Mouse (Mus musculus) stomach, embryonic 16.5 days (tissue): Measurements from ENCODE around the gene Fam160b1. TPM values are rescaled to one million over a fixed set of nuclear protein-coding genes. Genes with fewer than 3 reads are reported as not detected.

Experiments used
- ATAC-seq: fragments of 200-750 bp; cut with Nextera tagmentation; 2 replicates; pipeline ENCODE4 v1.8.0; 2017; ENCODE audit warnings: moderate number of reproducible peaks, moderate TSS enrichment; ENCODE audit not compliant: insufficient read depth, low FRiP score
- H3K27ac ChIP-seq: fragments of 300-500 bp; sonication (generic); 2 replicates; pipeline ENCODE4 v1.5.1; 2014; ENCODE audit warnings: low read length
- H3K27me3 ChIP-seq: fragments of 300-500 bp; sonication (generic); 2 replicates; pipeline ENCODE4 v1.6.1; 2014; ENCODE audit warnings: low read length, control low read depth, mixed read lengths; ENCODE audit not compliant: control insufficient read depth, insufficient read depth
- H3K36me3 ChIP-seq: fragments of 300-500 bp; sonication (generic); 2 replicates; pipeline ENCODE4 v1.6.1; 2014; ENCODE audit warnings: low read length; ENCODE audit not compliant: control insufficient read depth, insufficient read depth
- H3K4me1 ChIP-seq: fragments of 300-500 bp; sonication (generic); 2 replicates; pipeline ENCODE4 v1.6.1; 2014; ENCODE audit warnings: low read length, control low read depth, mixed read lengths; ENCODE audit not compliant: control insufficient read depth, insufficient read depth
- H3K4me2 ChIP-seq: fragments of 300-500 bp; sonication (generic); 2 replicates; pipeline ENCODE4 v1.6.1; 2014; ENCODE audit warnings: low read depth, low read length, mixed read lengths
- H3K4me3 ChIP-seq: fragments of 300-500 bp; sonication (generic); replicated peaks from 2 replicates; pipeline ENCODE4 v1.5.1; 2014; ENCODE audit warnings: mild to moderate bottlenecking, low read length
- H3K9ac ChIP-seq: fragments of 300-500 bp; sonication (generic); 2 replicates; pipeline ENCODE4 v1.6.1; 2014; ENCODE audit warnings: low read length
- H3K9me3 ChIP-seq: fragments of 300-500 bp; sonication (generic); replicated peaks from 2 replicates; pipeline ENCODE4 v1.6.1; 2016; ENCODE audit warnings: low read length, control low read depth; ENCODE audit not compliant: control insufficient read depth
- WGBS: fragments of 180-500 bp; shearing (Covaris S2); extraction: QIAGEN DNeasy Blood & Tissue Kit; methylation state at CpG from one replicate; pipeline ENCODE4 v1.1.7; 2014; 5-methylcytosine and 5-hydroxymethylcytosine counted together
- polyA plus RNA-seq: library from polyadenylated mRNA; unstranded; fragments of >200 nt; fragmentation: Nextera tagmentation; extraction: Ambion mirVana; gene quantifications from 2 replicates; pipeline ENCODE4 v1.2.1, GENCODE M21; 2015

Fam160b1 gene
- polyA plus RNA-seq, 1 experiment from 2014 or later, result 11.6 TPM

GRCm38 (mm10) chr19:57367849-57368387 lies 7.4 kb downstream of the Fam160b1 start:
- Histone ChIP-seq H3K36me3 (0 out of 2 replicates have a peak, but pooled peaks cover 4% of the 10 kb centered on the region), H3K9me3 (no peaks in the 10 kb centered on the region), H3K27ac (peak overlapping the region; percentile 21; the same call in 1 of the 2 replicates), H3K4me1 (peaks cover 45% of the 10 kb centered on the region), H3K4me3 (no peak overlapping the region), H3K27me3 (no peaks in the 10 kb centered on the region), H3K4me2 (no peak overlapping the region), H3K9ac (no peak overlapping the region)
- 70% methylated on average over 11 of the region's 11 CpGs for WGBS
- no peak for ATAC-seq

DNA sequence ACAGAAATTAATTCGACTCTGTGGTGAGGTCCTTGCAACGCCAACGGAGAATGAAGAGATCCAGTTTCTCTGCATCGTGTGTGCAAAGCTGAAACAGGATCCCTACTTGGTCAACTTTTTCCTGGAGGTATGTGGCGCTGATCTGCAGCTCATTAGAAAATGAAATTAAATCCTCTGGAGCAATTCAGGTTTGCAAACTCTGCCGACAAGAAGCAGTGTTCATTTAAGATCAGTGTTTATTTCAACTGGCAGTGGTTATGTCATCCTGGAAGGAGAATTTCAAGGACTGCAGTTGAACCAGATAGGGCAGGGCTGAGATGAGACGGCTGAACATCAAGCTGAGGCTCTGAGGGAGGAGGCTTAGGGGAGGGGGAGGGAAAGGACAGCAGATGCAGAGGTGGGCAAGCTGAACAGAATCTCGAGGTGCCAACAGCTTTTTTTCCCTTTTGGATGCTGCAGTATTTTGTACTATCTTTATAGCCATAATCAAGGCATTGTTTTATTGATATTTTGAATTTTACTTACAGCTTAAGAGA lies 12.9 kb downstream of the Fam160b1 start:
- peaks cover 37% of the 10 kb centered on the region for H3K36me3 ChIP-seq
- H3K9me3 ChIP-seq, result no peaks in the 10 kb centered on the region
- no peak for ATAC-seq
- H3K4me2 ChIP-seq, result no peak overlapping the region
- H3K4me1 ChIP-seq, result no peaks in the 10 kb centered on the region
- H3K27ac ChIP-seq, result no peak overlapping the region
- no peak overlapping the region for H3K4me3 ChIP-seq
- H3K27me3 ChIP-seq, result no peaks in the 10 kb centered on the region
- 72% methylated on average over 8 of the region's 8 CpGs for WGBS
- no peak overlapping the region for H3K9ac ChIP-seq

DNA sequence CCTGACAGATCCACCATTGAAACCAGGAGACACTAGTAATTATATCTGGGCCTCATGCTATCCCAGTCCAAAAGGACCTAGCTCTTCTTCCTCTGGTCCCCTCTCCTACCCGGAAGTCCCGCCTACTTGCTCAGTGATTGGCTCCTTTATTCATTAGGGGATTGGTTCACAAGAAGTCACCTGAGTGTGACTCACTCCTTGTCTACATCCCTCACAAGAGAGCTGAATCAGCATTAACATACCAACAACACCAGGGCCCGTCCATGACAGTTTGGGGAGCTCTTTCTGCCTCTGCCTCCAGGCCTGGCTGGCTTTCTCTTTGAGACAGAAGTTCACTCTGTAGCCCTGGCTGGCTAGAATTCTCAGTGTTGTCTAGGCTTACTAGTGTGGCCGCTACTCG lies 14.7 kb downstream of the Fam160b1 start:
- WGBS, result 86% methylated on average over 5 of the region's 5 CpGs
- no peak for ATAC-seq
- Histone ChIP-seq H3K4me1 (no peaks in the 10 kb centered on the region), H3K9ac (no peak overlapping the region), H3K27me3 (no peaks in the 10 kb centered on the region), H3K36me3 (peaks cover 47% of the 10 kb centered on the region), H3K27ac (no peak overlapping the region), H3K9me3 (no peaks in the 10 kb centered on the region), H3K4me2 (no peak overlapping the region), H3K4me3 (no peak overlapping the region)

- no peaks in the 10 kb centered on the region for H3K27me3 ChIP-seq
- no peak overlapping the region for H3K9ac ChIP-seq
- H3K9me3 ChIP-seq, result no peaks in the 10 kb centered on the region
- 91% methylated on average over 11 of the region's 11 CpGs for WGBS
- H3K4me1 ChIP-seq, result no peaks in the 10 kb centered on the region
- no peak overlapping the region for H3K4me3 ChIP-seq
- H3K27ac ChIP-seq, result no peak overlapping the region
- H3K4me2 ChIP-seq, result no peak overlapping the region
- peaks cover 52% of the 10 kb centered on the region for H3K36me3 ChIP-seq
- ATAC-seq, result no peak
Measured at GRCm38 (mm10) chr19:57375746-57376145, 15.3 kb downstream of the Fam160b1 start.

DNA sequence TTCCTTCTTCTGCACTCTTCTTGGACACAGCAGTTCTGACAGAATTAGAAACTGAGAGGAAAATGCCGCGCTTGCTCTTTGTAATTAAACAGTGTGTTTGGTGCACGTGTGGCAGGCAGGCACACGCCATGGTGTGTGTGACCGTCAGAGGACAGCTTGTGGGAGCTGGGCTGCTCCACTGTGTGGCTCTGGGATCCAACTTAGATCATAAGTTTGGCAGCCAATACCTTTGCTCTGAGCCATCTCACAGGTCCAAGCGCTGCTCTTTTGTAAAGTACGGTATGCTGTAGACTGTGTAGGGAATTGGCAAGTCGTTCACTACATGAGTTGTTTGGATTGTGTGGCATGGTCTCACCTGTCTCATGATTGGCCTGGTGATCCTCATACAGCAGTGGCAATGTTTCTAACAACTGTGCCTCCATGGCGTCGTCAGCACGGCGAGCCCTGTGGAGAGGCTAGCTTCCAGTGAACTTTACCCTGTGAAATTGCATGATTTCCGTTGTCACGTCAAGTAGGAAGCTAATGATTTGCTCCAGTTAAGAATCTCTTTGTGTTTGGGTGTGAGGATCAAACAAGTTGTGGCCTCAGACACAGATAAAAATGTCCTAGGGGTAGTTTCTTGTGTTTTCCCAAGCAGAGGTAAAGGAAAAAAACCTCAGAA lies 16.7 kb downstream of the Fam160b1 start:
- ATAC-seq, result no peak

GRCm38 (mm10) chr19:57386176-57386693 lies 25.8 kb downstream of the Fam160b1 start:
- no peaks in the 10 kb centered on the region for H3K4me1 ChIP-seq
- H3K36me3 ChIP-seq, result peaks cover 63% of the 10 kb centered on the region
- no peaks in the 10 kb centered on the region for H3K27me3 ChIP-seq
- no peaks in the 10 kb centered on the region for H3K9me3 ChIP-seq
- 92% methylated on average over 17 of the region's 17 CpGs for WGBS
- no peak overlapping the region for H3K27ac ChIP-seq
- H3K9ac ChIP-seq, result no peak overlapping the region
- H3K4me3 ChIP-seq, result no peak overlapping the region
- no peak overlapping the region for H3K4me2 ChIP-seq
- ATAC-seq, result no peak

More for the DNA sequence above, 16.7 kb downstream of the Fam160b1 start:
- Histone ChIP-seq H3K36me3 (peaks cover 59% of the 10 kb centered on the region), H3K9me3 (no peaks in the 10 kb centered on the region), H3K4me2 (no peak overlapping the region), H3K4me1 (no peaks in the 10 kb centered on the region), H3K4me3 (no peak overlapping the region), H3K27ac (no peak overlapping the region), H3K9ac (no peak overlapping the region), H3K27me3 (no peaks in the 10 kb centered on the region)
- WGBS, result 85% methylated on average over 14 of the region's 14 CpGs

DNA sequence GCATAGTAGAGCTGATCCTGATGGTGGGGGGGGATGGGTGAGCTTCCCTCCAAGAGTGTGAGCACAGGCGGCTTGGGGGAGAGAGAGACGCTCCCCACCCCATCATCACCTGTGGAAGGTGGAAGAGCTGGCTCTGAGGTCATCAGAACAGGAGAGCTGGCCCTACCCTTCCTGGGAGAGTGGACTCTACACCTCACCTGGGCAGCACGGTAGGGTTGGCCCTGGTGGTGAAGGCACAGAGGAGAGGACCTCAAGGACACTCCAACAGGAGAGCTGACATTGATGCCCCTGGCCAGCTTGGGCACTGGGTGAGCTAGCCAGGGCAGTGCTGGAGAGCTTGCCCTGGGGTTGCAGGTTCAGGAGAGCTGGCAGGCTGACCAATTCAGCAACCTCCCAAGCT lies 31.1 kb downstream of the Fam160b1 start:
- H3K9me3 ChIP-seq, result no peaks in the 10 kb centered on the region
- WGBS, result 87% methylated on average over 3 of the region's 3 CpGs
- H3K36me3 ChIP-seq, result peaks cover 27% of the 10 kb centered on the region
- H3K4me1 ChIP-seq, result no peaks in the 10 kb centered on the region; the same call in 1 of the 2 replicates
- H3K9ac ChIP-seq, result no peak overlapping the region
- H3K27me3 ChIP-seq, result no peaks in the 10 kb centered on the region
- no peak overlapping the region for H3K4me2 ChIP-seq
- ATAC-seq, result 0 out of 2 replicates have a peak, but pooled peaks have one; percentile 17
- no peak overlapping the region for H3K27ac ChIP-seq
- H3K4me3 ChIP-seq, result no peak overlapping the region

GRCm38 (mm10) chr19:57393357-57393957 lies 33.0 kb downstream of the Fam160b1 start:
- peaks cover 17% of the 10 kb centered on the region for H3K36me3 ChIP-seq
- 69% methylated on average over 6 of the region's 6 CpGs for WGBS
- H3K27ac ChIP-seq, result no peak overlapping the region
- H3K9ac ChIP-seq, result no peak overlapping the region
- H3K27me3 ChIP-seq, result no peaks in the 10 kb centered on the region
- ATAC-seq, result no peak
- H3K9me3 ChIP-seq, result no peaks in the 10 kb centered on the region
- H3K4me3 ChIP-seq, result no peak overlapping the region
- no peaks in the 10 kb centered on the region; the same call in 1 of the 2 replicates for H3K4me1 ChIP-seq
- H3K4me2 ChIP-seq, result no peak overlapping the region

DNA sequence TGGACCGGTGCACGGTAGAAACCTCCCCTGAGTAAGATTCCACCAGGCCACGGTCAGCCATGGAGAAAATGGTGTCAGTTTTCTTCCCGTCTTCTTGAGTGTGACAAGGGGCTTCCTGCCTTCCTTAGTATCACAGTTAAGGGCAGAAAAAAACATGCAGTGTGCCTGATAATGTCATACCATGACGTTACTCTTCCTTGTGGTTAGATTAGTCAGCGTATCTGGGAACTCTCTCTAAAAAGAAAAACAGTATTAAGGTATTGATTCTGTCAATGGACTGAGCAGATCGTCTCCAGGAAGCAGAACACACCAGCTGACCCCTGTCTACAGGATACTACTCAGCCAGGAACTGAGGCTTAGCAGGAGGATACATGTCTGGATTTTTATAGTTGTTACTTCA lies 36.1 kb downstream of the Fam160b1 start:
- H3K27ac ChIP-seq, result no peak overlapping the region

More for the DNA sequence above, 36.1 kb downstream of the Fam160b1 start:
- H3K9ac ChIP-seq, result no peak overlapping the region
- no peaks in the 10 kb centered on the region for H3K36me3 ChIP-seq
- H3K4me1 ChIP-seq, result no peaks in the 10 kb centered on the region; the same call in 1 of the 2 replicates
- no peaks in the 10 kb centered on the region for H3K27me3 ChIP-seq
- H3K4me2 ChIP-seq, result no peak overlapping the region
- 64% methylated on average over 7 of the region's 7 CpGs for WGBS
- ATAC-seq, result no peak
- no peaks in the 10 kb centered on the region for H3K9me3 ChIP-seq
- no peak overlapping the region for H3K4me3 ChIP-seq
